Mouse (Mus musculus) mouse trophoblast stem cell (cell line): ENCODE measurements at regions not wholly inside any gene's neighbourhood (a gene's known extent, or its start where the extent isn't known, plus 50 kb on each side); places are given as distances from the start of the nearest gene placed in this dataset.
"Not testable (repeated sequence)": the region's sequence is repeated elsewhere in the genome, so short reads cannot be mapped to it uniquely, and the experiment has no call there.

Source experiments
- in situ Hi-C, 2 experiments: fragments of 300-500 bp; cut with MseI, MboI; formaldehyde crosslinking; loops; 2 replicates in 1 of 2; 3 replicates in 1 of 2; pipeline ENCODE4 v1.15.1; 2025

DNA sequence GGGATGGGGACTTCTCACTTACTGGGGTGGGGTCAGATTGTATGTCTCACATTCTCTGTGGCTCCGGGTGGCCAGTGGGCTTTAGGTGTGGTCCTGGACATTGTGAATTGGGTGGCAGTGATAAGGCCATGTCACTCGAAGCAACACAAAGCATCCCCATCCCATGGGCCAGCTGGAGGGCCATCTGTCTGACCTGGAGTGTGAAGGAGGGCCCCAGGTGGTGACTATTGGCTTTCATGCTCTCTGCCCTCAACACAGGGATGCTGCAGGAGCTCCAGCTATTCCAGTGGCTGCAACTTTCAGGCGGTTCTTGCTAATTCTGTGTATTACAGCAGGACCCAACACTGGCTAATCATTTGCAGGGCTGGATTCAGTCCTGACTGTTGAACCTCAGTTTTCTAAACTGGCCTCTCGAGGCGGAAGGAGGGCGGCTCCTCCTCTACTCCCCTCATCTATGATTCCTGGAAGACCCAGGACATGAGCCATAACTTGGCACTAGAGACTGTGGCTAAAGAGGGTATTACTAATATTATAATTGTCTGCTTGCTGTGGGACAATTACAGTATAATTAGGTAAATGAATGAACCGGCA lies 64.1 kb downstream of the 9530068E07Rik start:
- in situ Hi-C loops, result no loop called here

DNA sequence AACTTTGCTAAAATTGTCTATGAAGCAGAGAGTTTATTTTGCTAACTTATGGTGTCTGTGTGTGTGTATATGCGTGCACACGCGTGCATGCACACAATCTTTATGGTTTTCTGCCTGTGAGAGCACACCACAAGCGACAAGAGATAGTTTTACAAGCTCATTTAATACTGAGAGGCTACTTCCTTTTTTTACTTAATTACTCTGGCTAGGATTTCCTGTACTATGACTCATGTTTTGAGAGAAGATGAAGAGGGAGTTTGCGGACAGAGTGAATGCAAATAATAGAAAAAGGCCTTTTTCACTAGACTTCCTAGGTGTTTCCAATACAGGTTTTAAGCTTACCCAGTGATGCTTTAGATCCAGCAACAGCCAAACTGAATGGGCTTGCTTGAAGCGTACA lies 74.9 kb downstream of the 9530068E07Rik start:
- in situ Hi-C loops, result not testable (repeated sequence)

DNA sequence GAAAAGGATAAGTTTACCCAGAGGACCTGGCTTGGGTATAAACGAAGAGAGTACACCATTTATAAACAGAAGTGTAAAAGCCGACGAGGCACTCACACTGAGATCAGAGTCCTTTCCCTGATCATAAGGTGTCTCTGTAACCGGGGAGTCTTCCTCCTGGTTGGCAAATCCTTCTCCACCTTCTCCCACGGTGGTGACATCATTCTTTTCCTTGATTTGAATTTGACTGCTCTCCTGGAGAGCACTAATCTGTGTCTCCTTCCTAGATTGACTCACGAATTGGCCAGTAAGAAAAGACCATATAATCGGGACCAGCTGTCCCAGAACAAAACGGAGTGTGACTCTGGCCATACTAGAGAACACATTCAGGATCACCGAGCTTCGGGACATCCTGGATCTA lies 83.9 kb downstream of the 9530068E07Rik start:
- in situ Hi-C loops, result not testable (repeated sequence)

DNA sequence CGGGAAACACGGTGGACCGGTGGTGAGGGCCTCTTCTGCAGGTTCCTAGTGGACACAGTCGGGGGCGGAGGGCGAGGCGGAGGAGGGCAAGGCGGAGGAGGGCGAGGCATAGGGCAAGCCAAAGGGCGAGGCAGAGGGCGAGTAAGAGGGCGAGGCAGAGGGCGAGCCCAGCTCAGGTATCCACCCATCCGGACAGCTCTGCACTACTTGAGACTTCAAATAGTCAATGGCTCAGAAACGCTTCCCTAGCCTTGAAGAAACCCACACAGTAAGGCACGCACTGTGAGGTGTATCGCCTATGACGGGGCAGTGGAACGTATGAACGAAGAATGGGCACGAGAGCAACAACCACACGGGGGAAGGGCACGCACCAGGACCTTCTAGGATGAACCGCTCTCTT lies 84.5 kb downstream of the 9530068E07Rik start:
- in situ Hi-C loops, result not testable (repeated sequence)

DNA sequence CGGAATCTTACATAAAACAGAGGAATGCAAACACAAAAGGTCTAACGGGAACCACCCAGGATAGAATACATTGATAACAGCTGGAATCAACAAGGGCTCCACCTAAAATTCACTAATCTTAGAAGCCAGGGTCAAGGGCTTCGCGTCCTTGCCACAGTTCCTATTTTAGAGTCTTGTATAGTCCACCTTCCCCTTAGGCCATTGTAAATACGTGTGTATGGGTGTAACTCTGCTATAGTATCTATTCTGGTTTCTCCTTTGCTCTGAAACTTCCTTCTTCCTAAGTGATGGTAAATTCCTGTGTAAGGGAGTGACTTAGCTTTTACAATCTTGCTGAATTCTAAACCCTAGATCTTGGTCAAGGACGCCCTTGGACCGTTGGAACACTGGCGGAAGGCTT lies 87.3 kb downstream of the 9530068E07Rik start:
- in situ Hi-C loops, result not testable (repeated sequence)

DNA sequence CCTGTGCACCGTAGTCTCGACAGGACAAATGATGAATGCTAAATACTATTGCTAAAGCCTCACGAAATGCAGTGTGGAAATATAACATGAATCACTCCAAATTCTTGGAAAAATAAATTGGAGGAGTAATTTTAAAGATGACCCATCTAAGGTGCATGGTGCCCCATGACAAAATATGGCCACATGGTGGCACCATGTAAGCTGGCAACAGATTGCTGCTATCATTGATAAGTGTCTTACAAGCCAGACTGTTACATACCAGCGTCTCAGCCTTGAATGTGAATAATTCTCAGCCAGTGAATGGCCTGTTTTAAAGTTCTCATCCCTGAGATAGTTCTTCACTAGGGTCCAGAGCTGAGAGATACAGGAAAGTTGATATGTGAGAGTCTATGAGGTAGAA lies 92.3 kb downstream of the 9530068E07Rik start:
- in situ Hi-C loops, result not testable (repeated sequence)

DNA sequence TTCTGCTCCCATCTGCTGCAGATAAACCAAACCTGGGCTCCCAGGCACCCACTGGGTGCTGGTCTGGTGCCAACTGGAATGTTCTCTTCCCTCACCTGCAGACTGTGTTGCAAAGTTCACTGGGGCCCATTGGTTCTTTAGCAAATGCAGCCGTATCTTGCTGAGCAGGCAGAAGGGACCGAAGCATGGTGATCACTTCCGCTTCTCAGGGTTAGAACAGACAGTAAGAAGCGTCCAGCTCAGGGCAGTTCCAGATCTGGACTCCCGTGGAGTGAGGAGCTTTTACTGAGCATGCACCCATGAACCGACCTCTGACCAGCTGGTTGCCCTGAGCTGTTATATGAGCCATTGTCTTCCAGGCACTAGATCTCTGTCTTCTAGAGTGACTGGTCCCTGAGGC lies 97.1 kb downstream of the 9530068E07Rik start:
- in situ Hi-C loops, result no loop called here

DNA sequence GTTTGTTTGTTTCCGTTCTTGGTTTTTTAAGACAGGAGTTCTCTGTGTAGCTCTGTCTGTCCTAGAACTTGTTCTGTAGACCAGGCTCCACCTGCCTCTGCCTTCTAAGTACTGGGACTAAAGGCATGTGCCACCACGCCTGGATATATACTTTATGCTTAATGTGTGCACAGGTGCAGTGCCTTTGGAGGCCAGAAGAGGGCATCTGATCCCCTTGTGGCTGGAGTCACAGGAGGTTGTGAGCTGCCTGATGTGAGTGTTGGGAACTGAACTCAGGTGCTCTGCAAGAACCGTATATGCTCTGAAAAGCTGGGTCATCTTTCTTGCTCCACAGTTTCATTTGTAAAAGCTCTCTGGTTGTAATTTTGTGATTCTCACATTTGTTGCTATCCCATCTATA lies 100.7 kb downstream of the 9530068E07Rik start:
- in situ Hi-C loops, result no loop called here

DNA sequence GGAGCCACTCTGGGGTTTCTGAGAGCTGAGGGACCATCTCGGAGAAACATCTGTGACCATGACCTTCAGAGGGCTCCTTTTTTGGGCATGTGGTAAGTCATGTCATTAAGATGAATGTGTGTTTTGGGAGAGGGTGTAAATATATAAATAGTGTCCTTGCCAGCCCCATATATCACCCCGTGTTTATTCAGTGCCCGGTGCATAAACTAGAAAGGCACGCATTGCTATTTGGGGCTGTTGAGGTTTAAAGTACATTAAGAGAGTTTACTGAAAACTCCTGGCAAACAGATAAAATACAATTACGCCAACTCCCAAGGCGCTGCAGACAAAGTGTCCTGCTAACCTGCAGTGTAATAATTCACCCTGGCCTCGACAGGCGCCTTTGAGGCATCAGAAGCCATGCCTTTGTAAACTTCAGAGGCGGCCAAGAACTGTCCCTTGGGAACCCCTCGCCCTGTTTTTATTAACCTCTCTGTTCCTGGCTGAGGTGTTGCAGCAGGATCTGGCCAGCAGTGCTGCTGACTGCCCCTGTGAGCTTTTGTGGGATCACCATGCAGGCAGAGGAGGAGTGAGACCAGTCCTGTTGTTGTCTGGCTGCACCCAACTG lies 106.6 kb downstream of the 9530068E07Rik start:
- in situ Hi-C loops, result no loop called here

DNA sequence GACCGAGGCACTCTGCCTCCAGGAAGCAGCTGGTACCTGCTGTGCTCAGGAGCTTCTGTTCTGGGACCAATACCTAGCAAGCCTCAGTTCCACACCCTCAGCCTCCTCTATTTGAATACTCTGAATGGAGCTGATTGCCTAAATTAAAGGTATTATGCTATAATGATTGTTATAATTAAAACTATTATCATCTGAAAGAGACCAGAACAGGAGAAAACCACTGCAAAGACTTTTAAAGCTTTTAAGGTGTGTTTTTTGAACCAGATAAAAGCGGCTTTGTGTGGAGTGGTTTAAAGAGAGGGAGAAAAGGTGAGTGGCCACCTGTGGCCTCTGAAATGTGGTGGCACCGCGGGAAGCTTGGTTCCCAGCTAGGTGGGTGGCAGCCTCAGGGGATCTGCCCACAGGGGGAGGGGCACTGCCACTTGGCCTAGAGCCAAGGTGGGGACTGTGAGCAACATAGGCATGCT lies 115.6 kb downstream of the 9530068E07Rik start:
- in situ Hi-C loops, result loop anchor here in 1 of 2 experiments (10.0 kb wide), 1 partner anchor 87 kb away; no protein-coding TSS in a partner anchor

DNA sequence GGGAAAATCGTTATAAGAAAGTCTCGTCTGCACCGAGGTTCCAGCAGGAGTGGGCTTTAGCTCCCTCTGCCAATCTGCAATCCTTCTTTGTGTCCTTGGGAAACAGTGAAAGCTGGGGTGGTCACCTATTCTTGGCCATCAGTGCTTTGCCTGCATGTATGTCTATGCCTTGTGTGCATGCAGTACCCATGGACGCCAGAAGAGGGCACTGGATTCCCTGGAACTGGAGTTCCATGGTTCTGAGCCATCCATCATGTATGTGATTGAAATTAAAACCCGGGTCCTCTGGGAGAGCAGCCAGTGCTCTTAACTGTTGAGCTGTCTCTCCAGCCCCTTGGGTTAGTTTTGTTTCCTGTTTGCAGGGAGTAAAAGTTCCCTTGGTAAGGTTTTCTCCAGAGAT lies 121.1 kb downstream of the 9530068E07Rik start:
- in situ Hi-C loops, result loop anchor here in 1 of 2 experiments (10.0 kb wide), 1 partner anchor 93 kb away; no protein-coding TSS in a partner anchor

DNA sequence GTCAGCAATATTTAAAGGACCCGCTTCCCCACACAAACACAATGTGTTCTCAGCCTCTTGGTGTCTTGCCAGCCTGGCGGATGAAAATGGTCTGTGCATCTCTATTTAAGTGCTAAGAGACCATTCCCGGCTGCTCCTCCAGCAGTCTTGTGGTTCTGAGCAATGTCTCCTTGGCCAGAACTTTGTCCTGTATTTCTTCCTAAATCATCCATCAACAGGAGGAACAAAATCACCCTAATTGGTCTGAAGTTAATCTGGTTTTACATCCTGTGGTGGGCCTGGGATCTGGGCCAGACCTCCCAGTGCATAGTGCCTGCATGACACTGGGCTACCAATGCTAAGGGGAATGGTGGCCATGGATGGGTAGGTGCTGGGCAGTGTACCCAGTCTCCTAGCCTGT lies 123.6 kb downstream of the 9530068E07Rik start:
- in situ Hi-C loops, result loop anchor here in 1 of 2 experiments (10.0 kb wide), 1 partner anchor 95 kb away; no protein-coding TSS in a partner anchor

DNA sequence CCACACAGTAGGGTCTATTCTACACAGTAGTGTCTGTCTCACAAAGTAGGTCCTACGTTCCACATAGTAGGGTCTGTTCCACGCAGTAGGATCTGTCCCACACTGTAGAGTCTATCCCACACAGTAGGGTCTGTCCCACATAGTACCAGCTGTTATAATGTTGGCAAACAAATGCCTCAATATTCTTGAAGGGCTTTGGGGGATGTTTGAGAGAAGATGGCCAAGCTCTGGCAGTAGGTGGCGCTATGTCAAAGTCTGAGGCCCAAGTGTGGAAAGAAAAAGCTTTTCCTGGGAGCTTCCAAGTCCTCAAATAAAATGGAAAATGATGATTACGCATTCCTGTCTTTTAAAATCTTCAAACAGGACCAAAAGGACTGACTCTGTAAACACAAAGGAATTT lies 125.7 kb downstream of the 9530068E07Rik start:
- in situ Hi-C loops, result no loop called here

DNA sequence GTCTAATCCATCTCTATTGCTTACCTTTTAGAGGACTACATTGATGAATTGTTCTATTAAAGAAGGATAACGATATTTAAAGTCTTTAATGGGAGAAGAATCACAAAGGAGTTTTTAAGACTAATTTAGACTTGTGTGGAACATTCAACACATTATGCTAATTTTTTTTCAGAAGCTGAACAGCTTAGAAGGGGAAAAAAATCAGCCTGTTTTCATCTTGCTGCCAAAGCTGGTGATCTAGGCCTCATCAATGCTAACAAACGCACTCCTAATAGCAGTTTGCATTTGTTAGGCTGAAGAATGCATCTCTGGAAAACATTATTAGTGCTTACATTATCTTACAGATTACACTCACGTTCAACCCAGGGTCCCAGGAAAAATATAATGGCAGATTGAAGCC lies 126.2 kb downstream of the 9530068E07Rik start:
- in situ Hi-C loops, result no loop called here

DNA sequence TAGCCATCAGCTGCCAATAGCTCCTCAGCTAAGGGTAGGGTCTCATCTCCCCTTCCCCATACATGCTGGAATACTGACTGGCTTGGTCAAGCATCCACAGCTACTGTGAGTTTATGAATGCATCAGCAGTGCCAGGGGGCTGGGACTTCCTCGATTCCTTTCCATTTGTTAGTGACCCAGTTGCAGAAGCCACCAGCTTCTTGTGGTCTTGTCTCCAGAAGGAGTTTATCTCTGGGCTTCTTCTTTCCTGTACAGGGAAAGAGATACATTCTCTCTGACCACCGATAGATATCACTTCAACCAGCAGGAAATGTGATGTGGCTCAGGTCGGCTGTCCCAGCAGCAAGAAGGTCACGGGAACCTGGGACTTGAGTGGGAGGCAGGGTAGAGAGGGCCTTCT lies 127.0 kb downstream of the 9530068E07Rik start:
- in situ Hi-C loops, result no loop called here

DNA sequence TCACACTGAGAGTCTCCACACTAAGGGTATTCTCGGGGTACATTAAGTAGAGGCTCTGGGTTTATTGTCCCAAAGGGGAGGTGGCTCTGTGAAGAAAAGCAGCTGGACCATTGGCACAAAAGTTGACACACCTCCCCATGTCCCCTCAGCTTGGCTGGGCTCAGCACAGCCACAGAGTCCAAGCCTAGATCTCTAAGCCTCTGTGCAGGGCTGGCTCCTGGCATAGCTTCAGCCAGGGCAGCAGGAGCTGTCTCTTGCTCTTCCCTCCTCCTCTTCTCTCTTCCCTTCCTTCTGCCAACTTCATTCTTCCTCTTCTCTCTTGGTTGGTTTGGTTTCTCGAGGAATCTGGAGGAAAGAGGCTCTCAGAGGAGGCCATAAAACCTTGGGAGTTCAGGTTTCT lies 127.4 kb downstream of the 9530068E07Rik start:
- in situ Hi-C loops, result no loop called here

DNA sequence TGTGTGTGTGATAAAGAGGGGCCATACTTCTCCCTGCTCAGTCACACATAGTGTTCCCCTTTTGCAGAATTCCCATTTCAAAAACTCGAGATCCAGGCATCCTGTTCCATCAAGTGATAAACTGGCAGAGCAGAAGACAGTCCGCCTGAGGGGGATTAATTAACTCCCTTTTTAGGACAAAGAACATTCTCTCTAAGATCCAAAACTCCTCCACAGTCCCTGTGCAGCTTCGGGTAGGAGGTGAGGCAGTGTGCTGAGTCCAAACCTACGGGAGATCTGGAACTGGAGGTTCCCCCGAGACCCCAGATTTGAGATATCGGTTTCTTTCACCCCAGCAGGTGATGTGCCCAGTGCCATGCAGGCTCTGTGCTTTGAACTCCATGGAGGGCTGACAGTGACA lies 129.2 kb downstream of the 9530068E07Rik start:
- in situ Hi-C loops, result no loop called here

DNA sequence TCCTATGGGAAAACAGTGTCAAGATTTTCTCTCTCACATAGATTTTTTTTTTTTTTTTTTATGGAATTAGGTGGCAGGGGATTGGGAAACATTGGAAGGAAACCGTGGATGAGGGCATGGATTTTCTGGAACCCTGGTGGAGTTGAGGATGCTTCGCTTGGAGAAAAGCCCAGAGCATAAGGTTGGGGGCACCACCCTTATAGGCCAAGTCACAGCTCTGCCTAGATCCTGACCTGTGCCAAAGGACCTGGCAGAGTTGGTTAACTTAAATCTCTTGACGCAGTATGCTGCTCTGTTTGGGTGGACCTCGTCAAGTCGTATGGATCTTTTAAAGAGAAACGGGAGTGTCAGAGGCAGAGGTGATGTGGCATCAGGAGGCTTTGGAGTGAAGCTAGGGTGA lies 130.1 kb downstream of the 9530068E07Rik start:
- in situ Hi-C loops, result no loop called here

DNA sequence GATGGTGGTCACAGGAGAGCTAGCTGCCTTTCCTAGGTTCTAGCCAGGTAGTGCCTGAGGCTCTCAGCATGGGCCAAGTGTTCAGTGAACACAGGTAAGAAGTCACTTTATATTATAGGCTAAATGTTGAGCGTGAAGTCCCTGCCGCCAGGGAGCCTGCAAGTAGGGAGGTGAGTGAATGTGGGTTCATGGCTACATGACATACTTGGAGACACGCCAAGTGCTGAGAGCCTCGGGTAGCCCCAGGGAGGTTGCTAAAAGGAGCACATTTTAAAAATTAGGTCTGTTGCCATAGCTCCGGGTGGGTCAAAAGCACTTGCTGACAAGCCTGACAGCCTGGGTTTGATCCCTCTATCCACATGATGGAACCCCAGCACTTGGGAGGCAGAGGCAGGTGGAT lies 137.2 kb downstream of the 9530068E07Rik start:
- in situ Hi-C loops, result no loop called here

DNA sequence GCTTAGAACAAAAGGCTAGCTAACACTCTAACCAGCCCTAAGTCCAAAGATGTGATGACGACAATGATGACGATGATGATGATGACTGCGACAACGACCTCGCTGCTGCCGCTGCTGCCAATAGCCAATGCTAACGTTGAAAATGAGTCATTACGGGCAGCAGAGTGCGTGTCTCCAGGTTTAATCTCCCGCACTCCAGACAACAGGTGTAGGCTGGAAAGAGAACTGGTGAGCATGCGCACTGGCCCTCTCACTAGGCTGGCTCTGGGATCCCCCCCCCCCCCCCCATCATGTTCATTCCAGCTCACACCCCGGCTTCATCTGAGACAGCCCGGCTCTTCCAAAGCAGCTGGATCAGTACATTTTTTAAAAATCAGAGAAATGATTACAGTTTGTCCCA lies 138.4 kb downstream of the 9530068E07Rik start:
- in situ Hi-C loops, result no loop called here

DNA sequence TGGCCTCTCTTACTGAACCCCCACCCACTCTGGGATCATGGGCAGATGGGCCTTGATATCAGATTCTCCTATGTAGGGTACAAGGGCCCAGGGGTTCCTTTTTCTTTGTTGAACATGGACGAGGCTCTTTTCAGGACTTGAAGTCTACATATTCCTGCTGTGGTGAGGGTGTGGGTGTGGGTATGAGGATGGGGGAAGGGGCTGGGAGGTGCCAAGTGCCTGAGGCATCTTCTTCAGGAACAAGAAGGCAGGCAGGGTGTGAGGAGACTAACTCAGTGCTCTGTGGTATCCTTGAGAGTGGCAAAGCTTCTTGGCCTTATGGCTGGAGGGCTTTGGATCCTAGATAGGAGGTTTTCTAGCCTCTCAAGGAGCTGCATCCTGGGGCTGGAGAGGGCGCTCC lies 140.0 kb downstream of the 9530068E07Rik start:
- in situ Hi-C loops, result no loop called here

DNA sequence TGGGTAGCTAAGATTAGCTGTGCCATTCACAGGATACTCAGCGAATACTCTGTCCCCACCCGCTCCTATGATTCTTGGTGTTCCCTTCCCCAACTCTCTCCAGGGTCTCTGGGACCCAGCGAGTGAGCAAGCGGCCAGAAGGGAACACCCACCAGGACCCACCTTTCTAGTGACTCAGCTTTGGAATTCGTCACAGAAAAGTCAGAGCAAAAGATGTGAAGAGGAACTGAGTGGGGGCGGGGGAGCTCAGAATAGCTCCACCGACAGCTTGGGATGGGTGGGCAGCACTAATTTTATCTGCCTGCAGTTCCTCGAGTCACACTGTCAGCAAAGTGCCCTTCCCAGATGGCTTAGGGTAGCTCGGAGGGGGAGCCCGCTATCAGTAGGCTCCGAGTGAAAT lies 140.6 kb downstream of the 9530068E07Rik start:
- in situ Hi-C loops, result no loop called here

DNA sequence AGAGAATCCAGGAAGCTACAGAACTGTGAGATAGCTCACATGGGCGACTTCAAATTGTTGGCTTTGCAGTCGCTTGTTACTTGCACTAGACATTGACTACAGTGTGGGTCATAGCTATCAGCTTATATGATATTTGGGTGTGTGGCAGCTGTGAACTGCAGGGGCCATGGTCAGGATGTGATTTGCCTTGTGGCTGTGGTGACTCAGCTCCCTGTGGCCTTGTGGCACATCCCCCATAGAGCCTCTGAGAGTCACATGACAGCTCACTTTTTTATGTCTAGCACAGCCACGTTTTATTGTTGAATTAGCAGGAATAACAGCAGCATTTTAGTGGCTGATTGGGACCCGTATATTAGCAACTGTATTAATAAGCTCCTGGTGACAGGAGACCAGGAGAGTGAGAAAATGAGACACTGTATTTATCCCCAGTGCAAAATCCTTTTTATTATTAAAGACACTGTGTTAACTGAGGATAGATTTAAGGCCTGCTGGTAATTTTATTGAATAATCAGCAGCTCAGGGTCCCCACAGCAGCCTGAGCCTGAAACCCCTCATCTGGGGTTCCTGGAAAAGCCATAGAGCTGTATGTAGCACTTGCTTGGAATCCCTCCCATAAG lies 141.7 kb downstream of the 9530068E07Rik start:
- in situ Hi-C loops, result no loop called here
